Mouse (Mus musculus) embryo, embryonic 10.5 days (tissue): ENCODE data around the gene Celf2.

Experiments used
- DNase-seq: peaks from one replicate; pipeline ENCODE4 v3.0.0-alpha.2; 2015; ENCODE audit warnings: low spot score

The Celf2 gene

GRCm38 (mm10) chr2:6871281-6872130 is 637.9 kb downstream of the Celf2 start:
- DNase-seq: peak; percentile 50

- DNase-seq: no peak
These were observed 639.2 kb downstream of the Celf2 start for GRCm38 (mm10) chr2:6869956-6870710.

- no peak for DNase-seq
These were observed 642.1 kb downstream of the Celf2 start for GRCm38 (mm10) chr2:6867297-6867696.

- no peak for DNase-seq
These were observed 643.6 kb downstream of the Celf2 start for GRCm38 (mm10) chr2:6865785-6866184.

- no peak for DNase-seq
These were observed 659.2 kb downstream of the Celf2 start for GRCm38 (mm10) chr2:6850102-6850644.

GRCm38 (mm10) chr2:6849388-6849787 is 660.0 kb downstream of the Celf2 start:
- peak; percentile 48 for DNase-seq

GRCm38 (mm10) chr2:6830021-6830420 is 679.3 kb downstream of the Celf2 start:
- DNase-seq: no peak

GRCm38 (mm10) chr2:6827583-6827982 is 681.8 kb downstream of the Celf2 start:
- peak; percentile 51 for DNase-seq

- DNase-seq: no peak
These were observed 686.3 kb downstream of the Celf2 start for GRCm38 (mm10) chr2:6823021-6823420.

GRCm38 (mm10) chr2:6821593-6821992 is 687.8 kb downstream of the Celf2 start:
- DNase-seq: no peak

GRCm38 (mm10) chr2:6815281-6815680 is 694.1 kb downstream of the Celf2 start:
- no peak for DNase-seq

GRCm38 (mm10) chr2:6808736-6809135 is 700.6 kb downstream of the Celf2 start:
- no peak for DNase-seq

GRCm38 (mm10) chr2:6796754-6797153 is 712.6 kb downstream of the Celf2 start:
- peak; percentile 58 for DNase-seq

GRCm38 (mm10) chr2:6795995-6796588 is 713.3 kb downstream of the Celf2 start:
- peak; percentile 27 for DNase-seq

- DNase-seq: no peak
These were observed 714.5 kb downstream of the Celf2 start for GRCm38 (mm10) chr2:6794858-6795257.

- no peak for DNase-seq
These were observed 718.5 kb downstream of the Celf2 start for GRCm38 (mm10) chr2:6790876-6791275.

- no peak for DNase-seq
These were observed 722.7 kb downstream of the Celf2 start for GRCm38 (mm10) chr2:6786494-6787144.

GRCm38 (mm10) chr2:6770214-6770613 is 739.1 kb downstream of the Celf2 start:
- no peak for DNase-seq

GRCm38 (mm10) chr2:6762381-6762780 is 747.0 kb downstream of the Celf2 start:
- no peak for DNase-seq

- no peak for DNase-seq
These were observed 766.2 kb downstream of the Celf2 start for GRCm38 (mm10) chr2:6743173-6743572.

- no peak for DNase-seq
These were observed 769.2 kb downstream of the Celf2 start for GRCm38 (mm10) chr2:6739998-6740668.
